Mouse (Mus musculus) liver, embryonic 16.5 days (tissue): ENCODE results near the gene Atxn1. TPM values are rescaled to one million over a fixed set of nuclear protein-coding genes. Genes with fewer than 3 reads are reported as not detected.

ENCODE experiments used
- ATAC-seq: fragments of 200-750 bp; cut with Nextera tagmentation; 2 replicates; pipeline ENCODE4 v1.8.0; 2017; ENCODE audit warnings: low read depth, mild to moderate bottlenecking, moderate number of reproducible peaks, moderate library complexity
- H3K27ac ChIP-seq: fragments of 300-500 bp; sonication (generic); 2 replicates; pipeline ENCODE4 v1.5.1; 2014; ENCODE audit warnings: mild to moderate bottlenecking, low read length
- H3K27me3 ChIP-seq: fragments of 300-500 bp; sonication (generic); 2 replicates; pipeline ENCODE4 v1.6.1; 2014; ENCODE audit warnings: low read depth, low read length, mixed read lengths; ENCODE audit not compliant: control insufficient read depth, insufficient read depth
- H3K36me3 ChIP-seq: fragments of 300-500 bp; sonication (generic); 2 replicates; pipeline ENCODE4 v1.6.1; 2014; ENCODE audit warnings: mild to moderate bottlenecking; ENCODE audit not compliant: control insufficient read depth, insufficient read depth
- H3K4me1 ChIP-seq: fragments of 300-500 bp; sonication (generic); 2 replicates; pipeline ENCODE4 v1.6.1; 2014; ENCODE audit warnings: low read depth, low read length, mixed read lengths; ENCODE audit not compliant: control insufficient read depth
- H3K4me2 ChIP-seq: fragments of 300-500 bp; sonication (generic); 2 replicates; pipeline ENCODE4 v1.6.1; 2014; ENCODE audit warnings: low read depth, low read length, mixed read lengths
- H3K4me3 ChIP-seq: fragments of 300-500 bp; sonication (generic); 2 replicates; pipeline ENCODE4 v1.5.1; 2014; ENCODE audit warnings: low read depth, mild to moderate bottlenecking, low read length
- H3K9ac ChIP-seq: fragments of 300-500 bp; sonication (generic); 2 replicates; pipeline ENCODE4 v1.6.1; 2014; ENCODE audit warnings: low read depth, low read length
- H3K9me3 ChIP-seq: fragments of 300-500 bp; sonication (generic); replicated peaks from 2 replicates; pipeline ENCODE4 v1.6.1; 2016; ENCODE audit warnings: low read length; ENCODE audit not compliant: control insufficient read depth
- WGBS: fragments of 180-500 bp; shearing (Covaris S2); extraction: QIAGEN DNeasy Blood & Tissue Kit; methylation state at CpG from one replicate; pipeline ENCODE4 v1.1.7; 2014; ENCODE audit not compliant: insufficient replicate concordance; 5-methylcytosine and 5-hydroxymethylcytosine counted together
- polyA plus RNA-seq: library from polyadenylated mRNA; unstranded; fragments of >200 nt; fragmentation: Nextera tagmentation; extraction: Ambion mirVana; gene quantifications from 2 replicates; pipeline ENCODE4 v1.2.1, GENCODE M21; 2015

Gene Atxn1
- polyA plus RNA-seq, 1 experiment from 2014 or later: 3.2 TPM

- no peak for ATAC-seq
Observed at GRCm38 (mm10) chr13:45806600-45807525, 157.9 kb downstream of the Atxn1 start.

GRCm38 (mm10) chr13:45805915-45806599 lies 158.8 kb downstream of the Atxn1 start:
- no peak for ATAC-seq
- 61% methylated on average over 9 of the region's 9 CpGs for WGBS
- H3K36me3 ChIP-seq: no peaks in the 10 kb centered on the region

More at GRCm38 (mm10) chr13:45806600-45807525, 157.9 kb downstream of the Atxn1 start:
- 71% methylated on average over 18 of the region's 18 CpGs for whole genome bisulfite sequencing
- H3K4me3 ChIP-seq: no peak overlapping the region
- H3K4me2 ChIP-seq: no peak overlapping the region
- no peak overlapping the region for H3K9ac ChIP-seq
- H3K4me1 ChIP-seq: no peaks in the 10 kb centered on the region; the same call in 1 of the 2 replicates
- no peaks in the 10 kb centered on the region for H3K27me3 ChIP-seq
- H3K9me3 ChIP-seq: no peaks in the 10 kb centered on the region
- no peaks in the 10 kb centered on the region for H3K36me3 ChIP-seq
- no peak overlapping the region for H3K27ac ChIP-seq

GRCm38 (mm10) chr13:45802620-45803410 lies 162.0 kb downstream of the Atxn1 start:
- H3K9ac ChIP-seq: no peak overlapping the region
- ATAC-seq: no peak
- 72% methylated on average over 15 of the region's 15 CpGs for WGBS
- H3K4me3 ChIP-seq: no peak overlapping the region
- H3K9me3 ChIP-seq: no peaks in the 10 kb centered on the region
- H3K27me3 ChIP-seq: no peaks in the 10 kb centered on the region
- H3K4me1 ChIP-seq: no peaks in the 10 kb centered on the region
- H3K4me2 ChIP-seq: no peak overlapping the region
- H3K36me3 ChIP-seq: no peaks in the 10 kb centered on the region
- H3K27ac ChIP-seq: no peak overlapping the region

More at GRCm38 (mm10) chr13:45805915-45806599, 158.8 kb downstream of the Atxn1 start:
- no peaks in the 10 kb centered on the region for H3K9me3 ChIP-seq
- no peaks in the 10 kb centered on the region for H3K27me3 ChIP-seq
- H3K4me3 ChIP-seq: no peak overlapping the region
- no peak overlapping the region for H3K9ac ChIP-seq
- H3K27ac ChIP-seq: no peak overlapping the region
- H3K4me2 ChIP-seq: no peak overlapping the region
- no peaks in the 10 kb centered on the region; the same call in 1 of the 2 replicates for H3K4me1 ChIP-seq

- Histone ChIP-seq H3K27me3 (no peaks in the 10 kb centered on the region), H3K9me3 (no peaks in the 10 kb centered on the region), H3K9ac (no peak overlapping the region), H3K4me1 (no peaks in the 10 kb centered on the region), H3K36me3 (no peaks in the 10 kb centered on the region), H3K4me3 (no peak overlapping the region), H3K4me2 (no peak overlapping the region), H3K27ac (no peak overlapping the region)
- WGBS: 67% methylated on average over 4 of the region's 4 CpGs
- ATAC-seq: no peak
Observed at GRCm38 (mm10) chr13:45798248-45798647, 166.6 kb downstream of the Atxn1 start.

- Histone ChIP-seq H3K27ac (no peak overlapping the region), H3K9me3 (no peaks in the 10 kb centered on the region), H3K36me3 (no peaks in the 10 kb centered on the region), H3K4me1 (no peaks in the 10 kb centered on the region), H3K9ac (no peak overlapping the region), H3K4me2 (no peak overlapping the region), H3K27me3 (no peaks in the 10 kb centered on the region), H3K4me3 (no peak overlapping the region)
- 53% methylated on average over 6 of the region's 6 CpGs for WGBS
- ATAC-seq: no peak
Observed at GRCm38 (mm10) chr13:45797696-45798095, 167.1 kb downstream of the Atxn1 start.

- Histone ChIP-seq H3K27ac (no peak overlapping the region), H3K36me3 (no peaks in the 10 kb centered on the region), H3K4me2 (no peak overlapping the region), H3K27me3 (no peaks in the 10 kb centered on the region), H3K4me3 (no peak overlapping the region), H3K9ac (no peak overlapping the region), H3K9me3 (no peaks in the 10 kb centered on the region), H3K4me1 (no peaks in the 10 kb centered on the region)
- no peak for ATAC-seq
- 70% methylated on average over 6 of the region's 6 CpGs for WGBS
Observed at GRCm38 (mm10) chr13:45796286-45796685, 168.5 kb downstream of the Atxn1 start.

- no peaks in the 10 kb centered on the region for H3K27me3 ChIP-seq
- 58% methylated on average over 3 of the region's 3 CpGs for WGBS
- H3K4me2 ChIP-seq: no peak overlapping the region
- ATAC-seq: no peak
- no peaks in the 10 kb centered on the region for H3K36me3 ChIP-seq
- no peak overlapping the region for H3K27ac ChIP-seq
- H3K4me3 ChIP-seq: no peak overlapping the region
- H3K9ac ChIP-seq: no peak overlapping the region
- H3K4me1 ChIP-seq: no peaks in the 10 kb centered on the region
- H3K9me3 ChIP-seq: no peaks in the 10 kb centered on the region
Observed at GRCm38 (mm10) chr13:45793796-45794195, 171.0 kb downstream of the Atxn1 start.

- Histone ChIP-seq H3K4me1 (no peaks in the 10 kb centered on the region), H3K27ac (no peak overlapping the region), H3K36me3 (no peaks in the 10 kb centered on the region), H3K9me3 (no peaks in the 10 kb centered on the region), H3K9ac (no peak overlapping the region), H3K4me2 (no peak overlapping the region), H3K4me3 (no peak overlapping the region), H3K27me3 (no peaks in the 10 kb centered on the region)
- no peak; the same call in 1 of the 2 replicates for ATAC-seq
- WGBS: 64% methylated on average over 7 of the region's 7 CpGs
Observed at GRCm38 (mm10) chr13:45786409-45786808, 178.4 kb downstream of the Atxn1 start.
